Mouse (Mus musculus) stomach, embryonic 14.5 days (tissue): ENCODE measurements at regions not wholly inside any gene's neighbourhood (a gene's known extent, or its start where the extent isn't known, plus 50 kb on each side); places are given as distances from the start of the nearest gene placed in this dataset.

Experiments used
- ATAC-seq: fragments of 200-750 bp; cut with Nextera tagmentation; 2 replicates; pipeline ENCODE4 v1.8.0; 2017; ENCODE audit warnings: low read depth, moderate TSS enrichment; ENCODE audit not compliant: insufficient number of reproducible peaks, insufficient read depth, low FRiP score
- H3K27ac ChIP-seq: fragments of 300-500 bp; sonication (generic); 2 replicates; pipeline ENCODE4 v1.5.1; 2014; ENCODE audit warnings: mild to moderate bottlenecking, low read length, moderate library complexity, mixed read lengths
- H3K27me3 ChIP-seq: fragments of 300-500 bp; sonication (generic); 2 replicates; pipeline ENCODE4 v1.6.1; 2014; ENCODE audit warnings: low read length, control low read depth, mixed read lengths; ENCODE audit not compliant: control insufficient read depth, insufficient read depth
- H3K36me3 ChIP-seq: fragments of 300-500 bp; sonication (generic); 2 replicates; pipeline ENCODE4 v1.6.1; 2014; ENCODE audit warnings: mild to moderate bottlenecking, control low read depth, low read length, moderate library complexity, mixed read lengths; ENCODE audit not compliant: control insufficient read depth, insufficient read depth
- H3K4me1 ChIP-seq: fragments of 300-500 bp; sonication (generic); 2 replicates; pipeline ENCODE4 v1.6.1; 2014; ENCODE audit warnings: low read length, control low read depth, mixed read lengths; ENCODE audit not compliant: control insufficient read depth, insufficient read depth
- H3K4me2 ChIP-seq: fragments of 300-500 bp; sonication (generic); replicated peaks from 2 replicates; pipeline ENCODE4 v1.6.1; 2014; ENCODE audit warnings: low read depth, low read length, control low read depth
- H3K4me3 ChIP-seq: fragments of 300-500 bp; sonication (generic); 2 replicates; pipeline ENCODE4 v1.5.1; 2014; ENCODE audit warnings: low read depth, low read length, control low read depth
- H3K9ac ChIP-seq: fragments of 300-500 bp; sonication (generic); replicated peaks from 2 replicates; pipeline ENCODE4 v1.6.1; 2014; ENCODE audit warnings: low read depth, mild to moderate bottlenecking, control low read depth, low read length, moderate library complexity, mixed read lengths
- H3K9me3 ChIP-seq: fragments of 300-500 bp; sonication (generic); 2 replicates; pipeline ENCODE4 v1.6.1; 2016; ENCODE audit warnings: low read depth, low read length, control low read depth; ENCODE audit not compliant: control insufficient read depth
- WGBS: fragments of 180-500 bp; shearing (Covaris S2); extraction: QIAGEN DNeasy Blood & Tissue Kit; methylation state at CpG from one replicate; pipeline ENCODE4 v1.1.7; 2014; 5-methylcytosine and 5-hydroxymethylcytosine counted together

DNA sequence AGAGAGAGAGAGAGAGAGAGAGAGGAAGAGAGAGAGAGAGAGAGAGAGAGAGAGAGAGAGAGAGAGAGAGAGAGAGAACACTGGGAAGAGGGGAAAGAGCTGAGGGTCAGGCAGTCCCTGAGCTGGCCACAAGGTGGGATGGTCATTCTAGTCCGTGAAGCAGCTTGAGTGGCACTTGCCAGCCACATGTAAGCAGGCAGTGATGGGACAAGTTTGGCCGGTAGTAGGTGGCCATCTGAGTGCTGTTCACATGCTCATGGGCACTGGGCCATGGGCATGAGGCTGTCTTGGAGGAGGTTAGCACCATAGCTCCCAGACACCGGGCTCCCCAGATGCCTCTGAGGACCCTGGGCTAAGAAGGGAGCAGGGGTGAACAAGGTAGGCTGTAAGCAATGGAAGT is 106.7 kb upstream of the Ctbp2 start:
- no peak for ATAC-seq
- H3K27me3 ChIP-seq = no peaks in the 10 kb centered on the region
- H3K27ac ChIP-seq = no peak overlapping the region
- H3K4me2 ChIP-seq = no peak overlapping the region
- no peaks in the 10 kb centered on the region for H3K4me1 ChIP-seq
- H3K9ac ChIP-seq = no peak overlapping the region
- WGBS = 57% methylated on average over 3 of the region's 3 CpGs
- no peaks in the 10 kb centered on the region for H3K36me3 ChIP-seq
- no peaks in the 10 kb centered on the region for H3K9me3 ChIP-seq
- H3K4me3 ChIP-seq = no peak overlapping the region

DNA sequence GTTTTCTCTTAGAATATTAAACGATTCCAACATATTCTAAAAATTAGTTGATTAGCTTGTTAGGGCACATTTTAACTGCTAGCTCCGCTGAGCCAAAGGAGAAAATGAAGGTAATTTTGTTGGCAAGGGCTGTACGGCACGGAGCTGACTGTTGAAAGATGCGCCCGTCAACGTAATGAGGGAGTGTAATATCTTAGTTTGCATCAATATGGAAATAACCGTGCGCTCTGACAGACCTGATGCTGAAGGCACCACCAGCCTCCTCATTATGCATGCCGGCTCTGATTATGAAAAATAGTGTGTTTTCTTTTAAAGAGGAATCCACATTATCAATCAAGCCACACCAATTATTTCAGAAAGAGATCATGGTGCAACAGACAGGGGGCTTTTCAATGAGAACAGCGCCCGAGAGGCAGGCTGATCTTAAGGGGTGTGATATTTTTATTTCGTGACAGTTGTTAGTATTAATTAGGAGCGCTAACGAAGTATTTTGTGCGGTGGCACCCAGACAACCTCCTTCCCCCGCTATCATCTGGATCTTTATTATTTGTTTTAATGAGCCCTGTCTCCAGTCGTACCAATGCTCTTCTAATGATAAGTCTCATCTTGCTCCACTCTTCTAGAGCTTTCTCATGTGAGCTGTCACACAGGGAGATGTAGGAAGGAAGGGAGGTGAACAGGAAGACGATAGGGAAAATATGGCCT is 99.9 kb upstream of the Ctbp2 start:
- no peak overlapping the region for H3K9ac ChIP-seq
- no peaks in the 10 kb centered on the region for H3K36me3 ChIP-seq
- no peaks in the 10 kb centered on the region for H3K9me3 ChIP-seq
- 89% methylated on average over 19 of the region's 19 CpGs for WGBS
- H3K27me3 ChIP-seq = no peaks in the 10 kb centered on the region
- no peak for ATAC-seq
- no peaks in the 10 kb centered on the region for H3K4me1 ChIP-seq
- no peak overlapping the region for H3K27ac ChIP-seq
- no peak overlapping the region for H3K4me2 ChIP-seq
- H3K4me3 ChIP-seq = no peak overlapping the region

DNA sequence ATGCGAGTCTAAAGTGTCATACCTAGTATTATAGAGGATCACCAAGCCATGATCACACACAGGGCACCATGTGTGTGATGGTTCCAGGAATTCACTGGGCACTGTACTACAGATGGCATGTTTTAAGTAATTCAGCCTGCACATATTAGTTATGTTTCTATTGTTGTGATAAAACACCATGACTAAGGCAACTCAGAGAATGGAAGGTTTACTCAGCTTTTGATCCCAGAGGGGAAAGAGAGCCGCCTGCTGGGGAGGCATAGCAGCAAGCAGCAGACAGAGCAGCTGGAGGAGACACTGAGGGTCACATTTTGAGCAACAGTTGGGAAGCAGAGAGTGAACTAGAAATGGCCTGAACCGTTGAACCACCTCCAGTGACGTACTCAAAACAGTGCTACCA is 88.2 kb upstream of the Ctbp2 start:
- Histone ChIP-seq H3K9ac (no peak overlapping the region), H3K4me1 (no peaks in the 10 kb centered on the region), H3K27ac (no peak overlapping the region), H3K9me3 (no peaks in the 10 kb centered on the region), H3K4me2 (no peak overlapping the region), H3K27me3 (no peaks in the 10 kb centered on the region), H3K36me3 (no peaks in the 10 kb centered on the region), H3K4me3 (no peak overlapping the region)
- ATAC-seq = no peak
- 60% methylated on average over 4 of the region's 4 CpGs for WGBS

- Histone ChIP-seq H3K9me3 (no peaks in the 10 kb centered on the region), H3K36me3 (no peaks in the 10 kb centered on the region), H3K4me2 (no peak overlapping the region), H3K9ac (no peak overlapping the region), H3K4me3 (no peak overlapping the region), H3K27me3 (no peaks in the 10 kb centered on the region), H3K27ac (no peak overlapping the region), H3K4me1 (no peaks in the 10 kb centered on the region)
- ATAC-seq = no peak
- 17% methylated on average over 7 of the region's 7 CpGs for WGBS
These were observed 81.5 kb upstream of the Ctbp2 start for GRCm38 (mm10) chr7:133205704-133206103.

DNA sequence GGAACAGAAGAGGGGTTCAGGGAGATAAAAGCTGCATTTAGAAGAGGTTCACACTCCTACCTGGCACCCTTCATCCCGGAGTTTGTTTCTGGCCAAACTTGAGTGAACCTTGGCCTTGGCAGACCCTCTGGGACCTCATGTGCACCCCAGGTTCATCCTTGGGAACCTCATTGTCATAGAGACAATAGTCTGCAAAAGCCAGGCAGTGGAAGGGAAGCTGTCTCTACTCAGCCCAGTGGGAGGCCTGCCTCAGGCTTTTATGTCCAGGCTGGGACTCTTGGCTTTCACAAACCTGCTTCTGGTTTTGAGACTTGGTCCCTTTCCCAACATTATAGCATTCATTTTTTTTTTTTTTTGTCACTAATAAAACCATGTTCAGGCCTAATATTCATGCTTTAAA is 80.3 kb upstream of the Ctbp2 start:
- Histone ChIP-seq H3K9me3 (no peaks in the 10 kb centered on the region), H3K4me1 (no peaks in the 10 kb centered on the region), H3K9ac (no peak overlapping the region), H3K36me3 (no peaks in the 10 kb centered on the region), H3K4me2 (no peak overlapping the region), H3K27me3 (no peaks in the 10 kb centered on the region), H3K27ac (no peak overlapping the region), H3K4me3 (no peak overlapping the region)
- 66% methylated on average over 1 of the region's 1 CpGs for WGBS
- ATAC-seq = no peak

- Histone ChIP-seq H3K9ac (no peak overlapping the region), H3K9me3 (no peaks in the 10 kb centered on the region), H3K4me2 (no peak overlapping the region), H3K27ac (no peak overlapping the region), H3K27me3 (no peaks in the 10 kb centered on the region), H3K4me3 (no peak overlapping the region), H3K4me1 (no peaks in the 10 kb centered on the region), H3K36me3 (no peaks in the 10 kb centered on the region)
- WGBS = 73% methylated on average over 7 of the region's 7 CpGs
- no peak for ATAC-seq
These were observed 79.8 kb upstream of the Ctbp2 start for GRCm38 (mm10) chr7:133203933-133204332.

GRCm38 (mm10) chr7:133202092-133202880 is 78.1 kb upstream of the Ctbp2 start:
- H3K36me3 ChIP-seq = no peaks in the 10 kb centered on the region
- H3K4me3 ChIP-seq = no peak overlapping the region
- no peaks in the 10 kb centered on the region for H3K27me3 ChIP-seq
- H3K9ac ChIP-seq = no peak overlapping the region
- WGBS = 57% methylated on average over 13 of the region's 13 CpGs
- no peaks in the 10 kb centered on the region for H3K4me1 ChIP-seq
- no peak overlapping the region for H3K4me2 ChIP-seq
- no peaks in the 10 kb centered on the region for H3K9me3 ChIP-seq
- no peak for ATAC-seq
- H3K27ac ChIP-seq = no peak overlapping the region

- no peaks in the 10 kb centered on the region for H3K4me1 ChIP-seq
- H3K9ac ChIP-seq = no peak overlapping the region
- no peak overlapping the region for H3K27ac ChIP-seq
- no peaks in the 10 kb centered on the region for H3K36me3 ChIP-seq
- H3K4me3 ChIP-seq = no peak overlapping the region
- no peaks in the 10 kb centered on the region for H3K27me3 ChIP-seq
- no peaks in the 10 kb centered on the region for H3K9me3 ChIP-seq
- WGBS = 63% methylated on average over 4 of the region's 4 CpGs
- H3K4me2 ChIP-seq = no peak overlapping the region
- no peak for ATAC-seq
These were observed 74.9 kb upstream of the Ctbp2 start for GRCm38 (mm10) chr7:133199046-133199445.
